Mouse (Mus musculus) myocyte (in vitro differentiated cells): ENCODE measurements around the gene Adamtsl3. TPM values are rescaled to one million over a fixed set of nuclear protein-coding genes. Genes with fewer than 3 reads are reported as not detected.

Experiments used
- H3K27me3 ChIP-seq: one replicate; pipeline ENCODE4 v1.6.1; 2011; ENCODE audit not compliant: control insufficient read depth, insufficient read depth, insufficient read length
- H3K36me3 ChIP-seq: one replicate; pipeline ENCODE4 v1.6.1; 2011; ENCODE audit not compliant: control insufficient read depth, insufficient read depth
- H3K4me2 ChIP-seq: one replicate; pipeline ENCODE4 v1.6.1; 2011; ENCODE audit warnings: low read depth, control low read depth
- H3K4me3 ChIP-seq: one replicate; pipeline ENCODE4 v1.5.1; 2011; ENCODE audit warnings: mild to moderate bottlenecking, control low read depth, moderate library complexity
- H3K79me2 ChIP-seq: one replicate; pipeline ENCODE4 v1.6.1; 2011; ENCODE audit not compliant: control insufficient read depth, insufficient read depth
- H3ac ChIP-seq: one replicate; pipeline ENCODE4 v1.6.1; 2011; ENCODE audit not compliant: control insufficient read depth, insufficient read length
- CEBPB ChIP-seq: IDR thresholded peaks from 2 replicates; pipeline ENCODE4 v1.6.1; 2011; ENCODE audit warnings: mild to moderate bottlenecking, moderate library complexity; ENCODE audit not compliant: poor library complexity, insufficient read depth, severe bottlenecking
- E2F4 ChIP-seq: IDR thresholded peaks from one replicate; pipeline ENCODE4 v1.6.1; 2011; ENCODE audit warnings: mild to moderate bottlenecking, control low read depth, moderate library complexity; ENCODE audit not compliant: insufficient read depth
- MAX ChIP-seq: IDR thresholded peaks from one replicate; pipeline ENCODE4 v1.6.1; 2011; ENCODE audit warnings: low read depth, mild to moderate bottlenecking, control low read depth
- MYOD1 ChIP-seq, 3 experiments: IDR thresholded peaks; one replicate each; pipeline ENCODE4 v1.6.1; 2011; ENCODE audit warnings: control low read depth in 2 of 3, low read depth in 2 of 3, mild to moderate bottlenecking in 2 of 3, moderate library complexity in 1 of 3; ENCODE audit not compliant: insufficient read length in 2 of 3, control insufficient read depth in 1 of 3
- MYOG ChIP-seq, 3 experiments: IDR thresholded peaks; one replicate each; pipeline ENCODE4 v1.6.1; 2011; ENCODE audit warnings: control low read depth in 2 of 3, low read depth in 2 of 3, mild to moderate bottlenecking in 2 of 3; ENCODE audit not compliant: insufficient read length in 2 of 3, control insufficient read depth in 1 of 3, insufficient read depth in 1 of 3
- POLR2A ChIP-seq: IDR thresholded peaks from one replicate; pipeline ENCODE4 v1.6.1; 2011; ENCODE audit warnings: low read depth, mild to moderate bottlenecking, control low read depth, moderate library complexity; ENCODE audit not compliant: insufficient read length
- POLR2AphosphoS2 ChIP-seq: IDR thresholded peaks from one replicate; pipeline ENCODE4 v1.6.1; 2011; ENCODE audit warnings: low read depth, control low read depth; ENCODE audit not compliant: insufficient read length
- REST ChIP-seq: IDR thresholded peaks from one replicate; pipeline ENCODE4 v1.6.1; 2011; ENCODE audit warnings: mild to moderate bottlenecking, control low read depth, moderate library complexity; ENCODE audit not compliant: insufficient read depth, insufficient read length
- SRF ChIP-seq: IDR thresholded peaks from one replicate; pipeline ENCODE4 v1.6.1; 2011; ENCODE audit warnings: low read depth; ENCODE audit not compliant: control insufficient read depth, insufficient read length
- TCF12 ChIP-seq: IDR thresholded peaks from one replicate; pipeline ENCODE4 v1.6.1; 2011; ENCODE audit warnings: mild to moderate bottlenecking, control low read depth; ENCODE audit not compliant: poor library complexity, insufficient read depth, severe bottlenecking
- TCF3 ChIP-seq: IDR thresholded peaks from one replicate; pipeline ENCODE4 v1.6.1; 2011; ENCODE audit warnings: low read depth, control low read depth; ENCODE audit not compliant: insufficient read length
- USF1 ChIP-seq: IDR thresholded peaks from one replicate; pipeline ENCODE4 v1.6.1; 2011; ENCODE audit warnings: low read depth, mild to moderate bottlenecking, control low read depth, moderate library complexity
- polyA plus RNA-seq: library from polyadenylated mRNA; unstranded; fragments of >200 nt; fragmentation: generic; extraction: Trizol; gene quantifications from one replicate; pipeline ENCODE4 v1.2.1, GENCODE M21; 2012; ENCODE audit warnings: missing spikeins

Adamtsl3 gene
- polyA plus RNA-seq, 1 experiment = 4.4 TPM

DNA sequence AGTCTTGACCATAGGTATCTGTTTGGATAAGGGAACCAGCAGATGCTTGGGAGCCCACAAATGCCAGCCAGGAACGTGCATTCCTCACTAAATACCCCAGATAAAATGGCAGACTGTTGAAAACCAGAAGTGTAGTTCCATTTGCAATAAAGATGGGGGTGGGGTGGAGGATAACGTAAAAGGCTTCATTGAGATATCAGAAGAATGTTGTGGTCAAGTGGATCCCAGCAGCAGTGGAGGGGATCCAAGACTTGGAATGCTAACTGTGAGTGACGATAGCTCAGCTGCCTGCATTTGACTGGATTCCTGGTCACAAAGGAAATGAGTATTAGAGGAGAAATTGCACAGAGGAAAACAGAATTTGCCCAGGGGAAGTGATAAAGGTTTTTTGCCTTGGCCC is 87.1 kb downstream of the Adamtsl3 start:
- Histone ChIP-seq H3K4me2 (peak overlapping the region; percentile 57), H3K79me2 (no peaks in the 10 kb centered on the region), H3K27me3 (no peaks in the 10 kb centered on the region), H3K4me3 (no peak overlapping the region), H3ac (no peak overlapping the region), H3K36me3 (no peaks in the 10 kb centered on the region)
- TF ChIP-seq POLR2AphosphoS2 = no peak
- no peak for TF ChIP-seq SRF
- no peak for TF ChIP-seq USF1
- no peak for TF ChIP-seq REST
- no peak for TF ChIP-seq POLR2A
- no peak for TF ChIP-seq TCF3
- TF ChIP-seq TCF12 = no peak
- no peak for TF ChIP-seq MAX
- no peak for TF ChIP-seq E2F4
- TF ChIP-seq CEBPB = no peak
- peak in 1 of 3 experiments; percentile 8 for TF ChIP-seq MYOD1 (IDR thresholded peaks at IDR 0.05; ENCODE audit: control insufficient read depth in 1 of 3, insufficient read length in 2 of 3, low read depth in 2 of 3)
- TF ChIP-seq MYOG (IDR thresholded peaks at IDR 0.05; ENCODE audit: control insufficient read depth in 1 of 3, insufficient read depth in 1 of 3, insufficient read length in 2 of 3, low read depth in 2 of 3) = peak in 2 of 3 experiments; percentile 11 to 30

DNA sequence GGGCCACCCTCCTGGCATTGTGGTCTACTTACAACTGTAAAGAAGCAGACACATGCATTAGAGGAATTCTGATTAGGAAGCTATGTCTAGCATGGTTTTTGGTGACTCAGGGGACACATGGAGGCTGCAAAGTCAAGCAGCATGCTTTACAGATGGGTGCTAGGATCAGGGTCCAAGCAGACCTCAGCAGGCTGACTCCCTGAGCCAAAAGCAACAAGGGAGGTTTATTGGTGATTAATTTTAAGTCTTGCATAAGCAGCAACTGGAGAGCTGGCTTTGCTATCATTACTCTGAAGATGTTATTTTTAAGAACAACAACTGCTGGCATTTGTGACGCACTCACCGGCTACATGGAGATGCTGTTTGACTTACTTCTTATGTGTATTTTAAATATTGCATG is 88.1 kb downstream of the Adamtsl3 start:
- Histone ChIP-seq H3K4me3 (no peak overlapping the region), H3K36me3 (no peaks in the 10 kb centered on the region), H3K27me3 (no peaks in the 10 kb centered on the region), H3ac (no peak overlapping the region), H3K79me2 (no peaks in the 10 kb centered on the region), H3K4me2 (peak overlapping the region; percentile 57)
- TF ChIP-seq USF1 (no peak), REST (no peak), POLR2A (no peak), TCF3 (no peak), SRF (no peak), E2F4 (no peak), MYOD1 (IDR thresholded peaks at IDR 0.05; ENCODE audit: control insufficient read depth in 1 of 3, insufficient read length in 2 of 3, low read depth in 2 of 3) (peak in 1 of 3 experiments; percentile 23), POLR2AphosphoS2 (no peak), CEBPB (peak; percentile 92), TCF12 (peak; percentile 31), MYOG (IDR thresholded peaks at IDR 0.05; ENCODE audit: control insufficient read depth in 1 of 3, insufficient read depth in 1 of 3, insufficient read length in 2 of 3, low read depth in 2 of 3) (peak in 2 of 3 experiments; percentile 45 to 59), MAX (peak; percentile 39)

DNA sequence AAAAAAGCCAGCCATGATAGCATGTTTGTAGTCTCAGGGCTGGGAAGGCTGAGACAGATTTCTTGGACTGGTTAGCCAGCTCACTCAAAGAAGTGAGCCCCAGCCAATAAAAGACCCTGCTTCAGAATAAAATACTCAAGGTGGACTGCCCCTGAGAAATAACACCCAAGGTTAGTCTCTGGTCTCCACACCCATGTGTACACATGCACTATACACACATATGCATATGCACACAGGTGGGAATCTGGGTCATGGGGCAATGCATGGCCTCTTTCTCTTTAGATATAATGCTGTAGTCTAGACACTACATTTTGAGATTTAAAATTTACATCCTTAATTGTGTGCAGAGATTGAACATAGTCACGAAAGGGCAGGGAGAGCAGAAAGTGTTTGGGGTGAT is 88.8 kb downstream of the Adamtsl3 start:
- Histone ChIP-seq H3ac (no peak overlapping the region), H3K36me3 (no peaks in the 10 kb centered on the region), H3K4me2 (peak overlapping the region; percentile 57), H3K4me3 (no peak overlapping the region), H3K27me3 (no peaks in the 10 kb centered on the region), H3K79me2 (no peaks in the 10 kb centered on the region)
- TF ChIP-seq TCF12 (no peak), MYOG (IDR thresholded peaks at IDR 0.05; ENCODE audit: control insufficient read depth in 1 of 3, insufficient read depth in 1 of 3, insufficient read length in 2 of 3, low read depth in 2 of 3) (no peak), MYOD1 (IDR thresholded peaks at IDR 0.05; ENCODE audit: control insufficient read depth in 1 of 3, insufficient read length in 2 of 3, low read depth in 2 of 3) (no peak), POLR2AphosphoS2 (no peak), USF1 (no peak), MAX (no peak), REST (no peak), SRF (no peak), CEBPB (no peak), TCF3 (no peak), POLR2A (no peak), E2F4 (no peak)

DNA sequence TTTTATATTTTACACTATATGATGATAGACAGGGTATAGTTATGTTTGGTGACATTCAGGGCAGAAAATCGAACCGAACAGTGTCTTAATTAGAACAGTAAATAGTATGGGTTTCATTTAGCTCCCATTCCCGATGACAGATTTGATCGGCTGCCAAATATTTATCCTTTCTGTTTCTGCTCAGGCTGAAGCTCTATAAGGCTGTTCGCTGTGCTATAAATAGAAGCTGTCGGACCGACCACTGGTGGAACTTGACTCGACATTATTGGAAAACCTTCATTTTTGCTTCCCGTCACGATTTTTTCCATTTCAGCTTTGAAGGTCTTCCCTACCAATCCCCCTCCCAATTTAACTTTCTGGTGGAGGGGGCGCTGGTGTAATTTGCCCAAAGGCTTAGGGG is 89.9 kb downstream of the Adamtsl3 start:
- Histone ChIP-seq H3K4me2 (no peak overlapping the region), H3K4me3 (no peak overlapping the region), H3K36me3 (no peaks in the 10 kb centered on the region), H3K27me3 (no peaks in the 10 kb centered on the region), H3ac (no peak overlapping the region), H3K79me2 (no peaks in the 10 kb centered on the region)
- TF ChIP-seq TCF3 (no peak), SRF (no peak), REST (no peak)

DNA sequence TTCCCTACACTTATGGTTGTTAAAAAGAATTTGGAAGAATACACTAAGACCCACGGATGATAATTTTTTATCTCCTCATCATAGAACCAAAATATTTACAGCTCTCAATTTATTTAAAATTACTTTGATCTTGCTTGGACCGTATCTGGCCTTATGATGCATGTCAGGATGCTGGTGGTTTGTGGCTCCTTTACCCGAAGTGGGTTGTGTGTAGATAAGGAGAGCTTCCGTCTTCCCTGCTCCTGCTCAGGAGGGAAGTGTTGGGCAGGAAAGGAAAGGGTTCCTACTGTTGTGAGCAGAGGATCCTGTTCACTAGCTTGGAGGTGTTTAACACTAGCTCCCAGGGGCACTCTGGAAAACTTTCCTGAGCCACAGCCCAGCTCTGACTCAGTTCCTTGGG is 94.0 kb downstream of the Adamtsl3 start:
- no peaks in the 10 kb centered on the region for H3K79me2 ChIP-seq
- no peak overlapping the region for H3ac ChIP-seq
- H3K4me3 ChIP-seq = no peak overlapping the region
- no peaks in the 10 kb centered on the region for H3K27me3 ChIP-seq
- no peaks in the 10 kb centered on the region for H3K36me3 ChIP-seq
- no peak overlapping the region for H3K4me2 ChIP-seq
- no peak for TF ChIP-seq TCF3
- no peak for TF ChIP-seq REST
